Mouse (Mus musculus) cerebellum, postnatal 14 days (tissue): ENCODE measurements around the gene Asb7.

ENCODE experiments used
- DNase-seq, 2 experiments: peaks; one replicate each; pipeline ENCODE4 v3.0.0; 2021; ENCODE audit warnings: mixed read lengths in 2 of 2

Gene Asb7

DNA sequence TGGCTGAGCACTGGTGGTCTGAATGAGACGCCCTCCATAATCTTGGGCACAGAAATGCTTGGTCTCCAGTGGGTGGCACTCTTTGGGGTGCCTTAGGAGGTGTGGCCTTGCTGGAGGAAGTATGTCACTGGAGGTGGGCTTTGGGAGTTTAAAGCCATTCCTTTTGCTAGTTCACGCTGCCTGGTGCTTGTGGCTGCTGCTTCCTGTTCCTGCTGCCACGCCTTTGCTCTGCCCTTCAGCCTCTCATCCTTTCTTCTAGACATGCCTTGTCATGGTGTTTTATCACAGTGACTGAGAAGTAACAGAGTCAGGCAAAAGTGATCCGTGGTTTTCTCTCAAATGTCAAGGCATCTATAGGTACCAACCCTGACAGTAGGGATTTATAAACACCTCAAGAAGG, 37.2 kb downstream of the Asb7 start:
- no peak for DNase-seq

DNA sequence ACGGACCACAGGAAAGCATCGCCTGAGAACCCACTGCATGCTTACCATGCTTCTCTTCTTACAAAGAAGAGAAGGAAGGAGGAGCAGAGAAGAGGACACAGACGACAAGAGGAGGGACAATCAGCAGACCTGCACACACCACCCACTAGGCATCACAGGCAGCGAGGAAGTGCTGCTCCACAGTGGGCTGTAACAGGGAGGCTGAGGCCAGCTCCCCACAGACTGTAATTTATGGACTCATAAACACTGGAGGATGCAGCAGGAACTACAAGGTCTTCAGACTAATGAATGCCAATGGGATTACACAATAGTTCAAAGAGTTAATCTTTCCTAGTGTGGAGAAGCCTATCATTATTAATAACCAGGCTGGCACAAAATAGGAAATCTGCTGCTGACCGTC, 38.5 kb downstream of the Asb7 start:
- no peak for DNase-seq

DNA sequence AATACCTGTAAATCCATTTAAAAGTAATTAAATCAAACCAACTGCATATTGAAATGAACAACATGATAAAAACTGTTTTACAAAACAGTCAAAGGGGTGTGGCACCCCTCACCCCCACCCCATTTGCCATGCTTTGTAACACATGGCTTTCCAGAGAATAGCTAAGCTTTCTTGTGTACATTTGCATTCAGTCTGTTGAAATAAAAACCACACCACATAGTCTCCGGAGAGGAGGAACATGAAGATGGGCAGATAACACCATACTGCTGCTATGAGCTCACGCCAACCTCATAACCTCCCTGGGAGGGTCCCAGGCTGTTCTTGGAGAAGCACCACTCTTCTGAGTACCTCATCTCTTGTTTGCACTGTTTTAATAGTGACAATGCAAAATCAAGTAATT, 40.2 kb downstream of the Asb7 start:
- DNase-seq = no peak

DNA sequence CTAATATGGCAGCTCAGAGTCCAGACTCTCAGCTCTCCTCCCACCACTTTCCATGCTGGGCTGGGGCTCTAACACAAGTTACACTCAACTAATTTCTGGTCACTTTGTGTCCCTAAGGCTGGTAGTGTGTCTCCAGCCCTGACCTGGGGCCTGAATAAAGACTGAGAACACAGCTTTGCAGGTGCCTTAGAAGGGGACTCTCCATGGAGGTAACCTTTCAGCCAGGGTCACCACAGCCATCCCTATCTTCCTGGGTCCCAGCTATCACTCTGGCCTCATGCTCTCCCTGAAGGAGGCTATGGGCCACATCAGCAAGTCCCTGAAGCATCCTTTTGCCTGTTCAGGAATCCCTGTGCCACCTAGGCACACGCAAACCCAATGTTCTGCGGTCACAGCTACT, 43.7 kb downstream of the Asb7 start:
- no peak for DNase-seq

DNA sequence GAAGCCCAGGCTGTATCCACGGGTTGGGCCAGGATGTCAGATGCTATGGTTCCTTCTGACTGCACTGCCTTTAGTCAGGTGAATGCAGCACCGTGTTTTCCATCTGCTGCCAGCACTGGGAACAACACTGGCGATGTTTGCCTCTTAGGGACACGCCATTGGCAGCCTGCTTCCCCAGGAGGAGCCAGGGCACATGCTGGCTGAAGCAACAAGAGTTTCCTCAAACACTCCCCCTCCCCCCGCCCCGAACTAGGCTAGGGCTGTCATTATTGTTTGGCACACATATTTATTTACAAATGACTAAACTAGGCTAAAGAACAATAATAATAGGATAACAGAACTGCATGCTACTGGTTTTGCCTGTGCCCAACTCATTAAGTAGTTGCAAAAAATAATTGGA, 56.0 kb downstream of the Asb7 start:
- DNase-seq = no peak

DNA sequence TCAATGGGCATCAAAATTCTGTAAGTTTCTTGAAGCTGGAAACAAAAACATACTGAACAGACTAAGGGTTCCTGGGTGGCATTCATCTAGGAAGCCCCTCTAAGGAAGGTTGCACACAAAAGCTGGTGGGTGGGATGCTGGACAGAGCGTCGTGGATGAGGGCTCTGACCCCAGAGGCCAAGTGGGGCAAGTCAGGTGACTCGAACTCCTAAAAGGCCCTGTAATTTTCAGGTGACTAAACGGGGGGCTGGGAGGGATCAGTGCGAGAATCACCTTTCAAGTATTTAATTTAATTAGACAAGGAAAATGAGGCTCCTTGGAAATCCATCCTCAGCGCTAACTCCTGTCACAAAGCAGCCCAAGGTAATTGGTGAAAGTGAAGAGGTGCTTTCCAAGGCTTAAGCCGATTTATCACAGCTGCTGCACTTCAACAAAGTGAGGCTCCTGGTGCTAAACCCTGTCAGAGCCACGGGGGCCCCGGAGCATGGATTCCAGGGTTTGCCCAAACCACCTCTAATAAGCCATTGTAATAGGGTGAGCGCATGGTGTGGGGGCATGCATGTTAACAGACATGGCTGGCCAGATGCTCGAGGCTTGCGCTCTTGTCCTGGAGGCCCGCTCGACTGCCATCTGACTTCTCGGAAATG, 59.1 kb downstream of the Asb7 start:
- no peak for DNase-seq

DNA sequence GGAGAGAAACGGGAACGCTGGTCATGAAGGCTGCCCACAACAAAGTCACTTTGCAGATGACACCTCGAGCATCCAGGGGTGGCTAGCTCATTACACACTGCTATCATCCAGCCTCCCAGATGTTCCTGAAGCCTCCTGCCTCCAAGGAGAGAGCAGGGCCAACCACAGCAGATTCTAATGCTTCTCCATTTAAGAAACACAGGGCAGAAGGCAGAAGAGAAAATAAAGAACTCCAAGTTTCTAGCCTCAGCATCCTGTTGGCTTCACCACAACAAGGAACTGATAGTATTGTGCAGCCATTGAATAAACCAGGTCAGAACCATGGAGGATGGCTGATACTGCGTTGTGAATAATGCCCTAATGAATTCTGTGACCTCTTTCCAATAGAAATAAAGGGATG, 60.0 kb downstream of the Asb7 start:
- no peak for DNase-seq

DNA sequence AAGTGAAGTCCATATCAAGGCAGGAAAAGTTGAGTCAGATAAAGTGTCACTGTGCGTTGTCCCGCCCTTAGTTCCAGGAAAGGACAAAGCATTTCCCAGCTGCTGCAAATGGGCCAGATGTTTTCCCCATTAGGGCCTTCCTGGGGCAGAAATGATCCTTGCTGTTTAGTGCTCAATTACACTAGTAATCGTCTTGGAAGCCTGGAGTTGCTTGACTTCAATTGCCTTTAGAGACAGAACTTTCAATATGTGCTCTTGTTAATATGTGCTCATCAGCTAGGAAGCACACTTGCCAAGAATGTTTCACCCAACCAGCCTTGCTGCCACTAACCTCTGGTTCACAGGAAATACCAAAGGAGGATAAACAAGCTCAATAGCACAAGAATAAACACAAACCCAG, 66.0 kb downstream of the Asb7 start:
- no peak for DNase-seq

DNA sequence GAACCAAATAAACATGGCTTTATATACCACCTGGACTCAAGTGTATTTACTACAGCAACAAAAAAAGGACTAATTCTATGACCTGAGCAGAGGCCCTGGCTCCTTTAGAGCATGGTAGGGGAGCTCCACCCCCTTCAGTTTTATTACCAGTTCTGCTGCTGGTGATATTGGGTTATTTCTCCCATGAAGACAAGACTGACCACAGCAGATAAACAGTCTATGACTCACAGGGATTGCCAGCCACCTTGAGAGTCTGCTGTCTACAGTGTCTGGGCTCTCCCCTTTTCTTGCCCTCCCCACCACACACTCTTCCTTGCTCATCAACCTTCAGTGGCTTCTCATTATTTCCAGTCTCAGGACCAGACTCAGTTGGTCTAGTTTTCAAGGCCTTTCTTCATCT, 87.5 kb downstream of the Asb7 start:
- no peak for DNase-seq

DNA sequence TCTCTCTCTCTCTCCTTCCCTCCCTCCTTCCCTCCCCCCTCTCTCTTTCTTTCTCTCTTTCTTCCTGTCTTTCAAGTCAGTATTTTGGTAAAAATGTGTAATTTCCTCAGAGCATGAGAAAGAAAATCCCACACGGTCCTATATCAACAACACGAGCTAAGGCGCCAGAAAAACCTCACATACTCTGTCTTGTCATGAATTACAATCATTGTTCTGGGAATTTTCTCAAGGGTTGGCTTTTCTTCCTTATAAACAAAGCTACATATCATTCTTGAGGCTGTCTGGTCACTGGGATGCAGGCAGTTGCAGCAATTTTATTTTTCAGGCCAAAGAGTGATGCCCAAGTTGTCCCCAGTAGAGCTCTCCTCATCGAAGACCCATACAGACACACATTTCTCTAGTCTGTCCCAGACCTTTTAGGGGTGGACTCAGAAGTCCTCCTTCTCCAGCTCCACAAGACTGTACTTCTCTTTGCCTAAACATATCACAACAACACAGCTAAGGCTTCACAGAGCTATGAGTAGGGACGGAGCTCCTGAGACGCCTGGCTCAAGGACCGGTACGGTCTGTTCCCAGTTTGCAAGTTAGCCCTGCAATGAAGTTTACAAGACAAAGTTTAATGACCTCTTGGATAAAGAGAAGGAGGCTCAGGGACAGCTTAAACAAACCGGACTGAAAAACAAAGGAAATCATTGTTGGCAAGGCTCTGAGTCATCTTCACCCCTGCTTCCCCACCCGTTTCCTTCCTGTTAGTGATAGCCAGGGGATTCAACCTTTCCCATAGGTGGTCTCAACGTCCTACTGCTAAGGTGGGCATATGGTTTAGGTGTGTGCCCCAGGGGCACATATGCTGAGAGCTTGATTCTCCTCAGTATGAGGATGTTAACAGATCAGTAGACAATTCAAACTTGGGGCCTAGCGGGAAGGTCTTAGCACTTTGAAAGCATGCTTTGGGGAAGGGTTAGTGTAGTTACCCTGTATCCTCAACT, 88.5 kb downstream of the Asb7 start:
- DNase-seq = no peak

DNA sequence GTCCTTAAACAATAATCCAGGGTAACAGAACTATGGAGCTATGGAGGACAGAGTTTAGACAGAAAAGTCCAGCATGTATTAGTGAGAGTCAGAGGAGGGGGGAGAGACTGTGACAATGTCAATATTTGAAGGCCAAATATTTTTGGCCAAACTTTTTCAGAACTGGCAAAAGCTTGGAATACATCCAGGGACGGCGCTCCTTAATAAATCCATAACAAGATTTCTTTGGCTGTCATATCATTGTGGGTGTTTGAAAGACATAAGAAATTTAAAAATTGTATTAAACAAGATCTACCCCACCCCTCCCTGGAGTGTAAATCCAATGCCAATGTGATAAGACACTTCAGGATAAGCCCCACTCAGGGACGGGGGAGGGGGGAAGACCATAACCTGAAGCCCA, 89.3 kb downstream of the Asb7 start:
- no peak for DNase-seq

DNA sequence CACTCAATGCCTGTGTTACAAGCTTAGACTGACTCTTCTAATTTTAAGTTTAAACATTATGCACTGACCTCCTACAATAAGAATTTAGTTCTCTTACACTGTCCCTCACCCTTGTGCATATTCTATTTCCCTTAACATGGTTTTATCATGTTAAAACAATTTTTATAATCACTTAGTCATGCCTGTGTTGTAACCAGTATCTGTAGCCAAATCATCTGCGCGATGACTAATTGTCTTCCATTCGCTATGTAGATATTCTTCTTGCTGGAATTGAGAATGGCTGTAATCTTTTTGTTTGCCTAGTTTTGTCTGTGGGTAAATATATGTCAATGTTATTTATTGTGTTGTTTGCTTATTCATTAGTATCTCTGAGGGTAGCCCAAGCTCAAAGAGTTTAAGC, 91.5 kb downstream of the Asb7 start:
- no peak for DNase-seq
